Mouse (Mus musculus): ENCODE data around the gene Epha6. TPM values are rescaled to one million over a fixed set of nuclear protein-coding genes. Genes with fewer than 3 reads are reported as not detected.

Gene Epha6
- polyA plus RNA-seq, 1 experiment: not detected

DNA sequence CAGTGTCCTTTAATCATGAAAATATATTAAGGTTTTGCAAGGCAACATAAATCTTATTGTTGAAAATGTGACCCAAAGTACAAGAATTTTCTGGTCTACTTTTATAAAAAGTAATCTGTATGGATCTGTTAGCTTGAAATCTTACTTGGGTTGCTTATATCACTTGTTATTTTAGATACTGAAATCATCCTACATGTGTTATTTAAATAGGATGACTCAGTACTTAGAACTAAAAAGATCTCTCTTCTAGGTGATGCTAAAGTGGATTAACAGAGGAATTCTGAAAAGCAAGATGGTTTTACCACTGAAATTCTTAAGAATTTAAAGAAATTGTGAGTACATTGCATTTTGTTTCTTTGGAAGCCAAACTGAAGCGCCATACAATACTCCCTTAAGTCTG, 561.5 kb downstream of the Epha6 start:
- Histone ChIP-seq H3K4me3 (ENCODE audit: insufficient read depth, low read length) (no peak overlapping the region), H3K4me1 (ENCODE audit: control insufficient read depth, insufficient read depth, low read length) (no peaks in the 10 kb centered on the region), H3K27ac (ENCODE audit: insufficient read depth, low read length) (no peak overlapping the region)
- TF ChIP-seq CTCF (IDR thresholded peaks at IDR 0.05; ENCODE audit: borderline replicate concordance, insufficient read depth, low read length) (no peak), POLR2A (IDR thresholded peaks at IDR 0.05; ENCODE audit: low read depth, low read length) (no peak)

DNA sequence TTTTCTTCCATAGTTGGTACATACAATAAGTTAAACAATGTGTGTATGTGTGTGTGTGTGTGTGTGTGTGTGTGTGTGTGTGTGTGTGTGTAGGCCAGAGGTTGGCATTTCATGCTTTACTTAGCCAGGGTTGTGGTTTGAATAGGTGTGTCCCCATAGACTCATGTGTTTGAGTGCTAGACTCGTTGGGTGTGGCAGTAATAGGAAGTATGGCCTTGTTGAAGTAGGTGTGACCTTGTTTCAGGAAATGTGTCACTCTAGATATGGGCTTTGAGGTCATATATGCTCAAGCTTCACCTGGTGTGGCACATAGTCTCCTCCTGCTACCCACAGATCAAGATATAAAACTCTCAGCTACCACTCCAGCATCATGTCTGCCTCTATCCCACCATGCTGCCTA, 577.0 kb downstream of the Epha6 start:
- Histone ChIP-seq H3K4me3 (ENCODE audit: insufficient read depth, low read length) (no peak overlapping the region), H3K4me1 (ENCODE audit: control insufficient read depth, insufficient read depth, low read length) (no peaks in the 10 kb centered on the region)

DNA sequence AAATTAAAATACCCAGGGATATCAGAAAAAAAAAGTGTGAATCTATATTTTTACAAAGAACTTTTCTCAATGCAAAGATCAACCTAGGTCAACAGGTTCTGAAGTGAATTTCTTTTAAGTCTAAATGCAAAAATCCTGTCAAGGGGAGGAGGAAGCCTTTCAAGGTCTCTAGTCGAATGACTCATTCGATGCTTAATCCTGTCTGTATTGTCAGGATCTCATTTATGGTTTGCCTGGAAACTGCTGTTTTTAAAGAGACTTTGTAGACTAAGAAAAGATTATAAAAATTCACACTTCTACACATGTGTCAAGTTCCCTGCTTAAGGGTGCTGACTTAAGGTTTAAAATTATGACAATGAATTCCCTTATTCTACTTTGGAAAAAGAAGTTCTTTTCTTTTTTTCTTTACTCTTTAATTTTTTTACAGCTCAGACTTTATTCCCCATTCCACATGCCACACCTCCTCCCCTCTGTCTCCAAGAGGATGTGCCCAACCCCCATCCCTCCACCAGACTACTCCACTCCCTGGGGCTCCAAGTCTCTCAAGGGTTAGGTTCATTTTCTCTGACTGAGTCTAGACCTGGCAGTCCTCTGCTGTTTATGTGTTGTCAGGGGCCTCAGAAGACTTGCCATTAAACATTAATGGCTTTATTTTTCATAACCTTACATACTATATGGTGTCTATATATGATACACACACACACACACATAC, 598.3 kb downstream of the Epha6 start:
- H3K27ac ChIP-seq (ENCODE audit: insufficient read depth, low read length): no peak overlapping the region
- no peaks in the 10 kb centered on the region for H3K4me1 ChIP-seq (ENCODE audit: control insufficient read depth, insufficient read depth, low read length)
- TF ChIP-seq CTCF (IDR thresholded peaks at IDR 0.05; ENCODE audit: borderline replicate concordance, insufficient read depth, low read length) (no peak), POLR2A (IDR thresholded peaks at IDR 0.05; ENCODE audit: low read depth, low read length) (no peak)
- no peak overlapping the region for H3K4me3 ChIP-seq (ENCODE audit: insufficient read depth, low read length)

More for the DNA sequence above, 577.0 kb downstream of the Epha6 start:
- H3K27ac ChIP-seq (ENCODE audit: insufficient read depth, low read length): no peak overlapping the region
- TF ChIP-seq CTCF (IDR thresholded peaks at IDR 0.05; ENCODE audit: borderline replicate concordance, insufficient read depth, low read length): no peak
- TF ChIP-seq POLR2A (IDR thresholded peaks at IDR 0.05; ENCODE audit: low read depth, low read length): no peak

DNA sequence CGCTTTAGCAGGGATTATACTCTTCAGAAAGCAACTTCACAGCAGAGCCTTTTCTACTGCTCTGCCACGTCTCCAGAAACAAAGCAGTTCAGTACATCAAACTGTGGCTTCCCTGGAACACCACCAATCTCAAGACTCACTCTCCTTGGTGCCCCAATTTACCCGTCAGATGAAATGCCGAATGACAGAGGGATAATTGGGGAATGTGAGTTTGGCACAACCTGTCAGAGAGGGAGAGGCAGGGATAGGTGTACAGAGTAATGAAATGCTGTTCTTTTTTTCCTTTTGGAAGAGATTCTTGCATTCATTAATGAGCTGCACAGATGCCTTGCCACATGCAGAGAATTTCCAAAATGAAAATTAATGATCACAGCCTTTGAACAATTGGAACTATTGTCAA, 635.5 kb downstream of the Epha6 start:
- Histone ChIP-seq H3K4me1 (ENCODE audit: control insufficient read depth, insufficient read depth, low read length) (no peaks in the 10 kb centered on the region), H3K4me3 (ENCODE audit: insufficient read depth, low read length) (no peak overlapping the region), H3K27ac (ENCODE audit: insufficient read depth, low read length) (no peak overlapping the region)
- no peak for TF ChIP-seq CTCF (IDR thresholded peaks at IDR 0.05; ENCODE audit: borderline replicate concordance, insufficient read depth, low read length)
- no peak for TF ChIP-seq POLR2A (IDR thresholded peaks at IDR 0.05; ENCODE audit: low read depth, low read length)

DNA sequence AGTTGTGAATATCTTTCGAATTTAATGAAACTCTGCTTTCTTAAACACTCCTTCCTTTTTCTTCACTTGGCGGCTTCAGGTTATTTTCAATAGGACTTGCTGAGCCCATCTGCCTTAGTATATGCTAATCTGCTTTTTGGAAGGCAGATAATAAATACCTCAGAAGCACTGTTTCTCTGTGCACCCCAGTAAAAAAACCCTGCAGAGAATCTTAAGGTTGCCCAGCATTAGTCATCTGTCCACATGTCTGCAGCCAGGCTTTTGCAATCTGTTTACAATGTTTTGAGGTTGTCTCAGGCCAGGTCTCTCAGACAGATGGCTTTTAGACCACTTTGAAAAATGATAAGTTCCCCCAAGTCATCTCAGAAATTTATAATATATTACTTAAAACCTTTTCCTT, 649.6 kb downstream of the Epha6 start:
- Histone ChIP-seq H3K4me3 (ENCODE audit: insufficient read depth, low read length) (no peak overlapping the region), H3K4me1 (ENCODE audit: control insufficient read depth, insufficient read depth, low read length) (no peaks in the 10 kb centered on the region), H3K27ac (ENCODE audit: insufficient read depth, low read length) (no peak overlapping the region)
- TF ChIP-seq CTCF (IDR thresholded peaks at IDR 0.05; ENCODE audit: borderline replicate concordance, insufficient read depth, low read length) (no peak), POLR2A (IDR thresholded peaks at IDR 0.05; ENCODE audit: low read depth, low read length) (no peak)

DNA sequence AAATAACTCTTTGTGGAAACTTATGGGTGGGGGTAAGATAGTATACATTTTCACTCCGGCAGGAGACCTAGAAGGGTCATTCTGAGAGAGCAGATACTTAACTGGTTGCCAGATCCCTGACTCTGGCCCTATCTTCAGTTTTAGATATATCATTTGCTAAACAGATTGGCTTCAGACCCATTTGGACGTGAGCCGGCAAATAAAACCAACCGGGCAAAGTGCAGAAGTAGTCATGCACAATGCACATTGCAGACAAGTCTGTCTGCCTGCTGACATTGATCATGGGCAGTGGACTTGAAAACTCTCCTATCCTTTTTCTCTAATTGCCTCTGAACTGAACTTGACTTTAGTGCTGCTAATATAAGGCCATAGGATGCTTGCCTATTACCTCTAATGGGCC, 681.6 kb downstream of the Epha6 start:
- Histone ChIP-seq H3K4me1 (ENCODE audit: control insufficient read depth, insufficient read depth, low read length) (no peaks in the 10 kb centered on the region), H3K4me3 (ENCODE audit: insufficient read depth, low read length) (no peak overlapping the region), H3K27ac (ENCODE audit: insufficient read depth, low read length) (no peak overlapping the region)
- TF ChIP-seq CTCF (IDR thresholded peaks at IDR 0.05; ENCODE audit: borderline replicate concordance, insufficient read depth, low read length) (no peak), POLR2A (IDR thresholded peaks at IDR 0.05; ENCODE audit: low read depth, low read length) (no peak)

DNA sequence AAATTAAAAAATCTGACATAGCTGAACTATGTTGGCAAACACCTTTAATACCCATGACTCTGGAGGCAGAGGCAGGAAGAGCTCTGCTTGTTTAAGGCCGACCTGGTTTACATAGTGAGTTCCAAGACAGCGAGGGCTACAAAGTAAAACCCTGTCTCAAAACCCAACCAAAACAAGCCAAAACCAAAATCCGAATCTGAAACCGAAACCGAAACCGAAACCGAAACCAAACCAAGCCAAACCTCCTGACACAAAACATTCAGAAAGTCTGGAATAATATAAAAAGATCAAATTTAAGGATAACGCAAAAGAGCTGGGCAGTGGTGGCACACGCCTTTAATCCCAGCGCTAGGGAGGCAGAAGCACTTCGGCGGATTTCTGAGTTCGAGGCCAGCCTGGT, 725.3 kb downstream of the Epha6 start:
- no peak for TF ChIP-seq POLR2A (IDR thresholded peaks at IDR 0.05; ENCODE audit: low read depth, low read length)
- TF ChIP-seq CTCF (IDR thresholded peaks at IDR 0.05; ENCODE audit: borderline replicate concordance, insufficient read depth, low read length): no peak
- Histone ChIP-seq H3K4me1 (ENCODE audit: control insufficient read depth, insufficient read depth, low read length) (no peaks in the 10 kb centered on the region), H3K27ac (ENCODE audit: insufficient read depth, low read length) (no peak overlapping the region), H3K4me3 (ENCODE audit: insufficient read depth, low read length) (no peak overlapping the region)

DNA sequence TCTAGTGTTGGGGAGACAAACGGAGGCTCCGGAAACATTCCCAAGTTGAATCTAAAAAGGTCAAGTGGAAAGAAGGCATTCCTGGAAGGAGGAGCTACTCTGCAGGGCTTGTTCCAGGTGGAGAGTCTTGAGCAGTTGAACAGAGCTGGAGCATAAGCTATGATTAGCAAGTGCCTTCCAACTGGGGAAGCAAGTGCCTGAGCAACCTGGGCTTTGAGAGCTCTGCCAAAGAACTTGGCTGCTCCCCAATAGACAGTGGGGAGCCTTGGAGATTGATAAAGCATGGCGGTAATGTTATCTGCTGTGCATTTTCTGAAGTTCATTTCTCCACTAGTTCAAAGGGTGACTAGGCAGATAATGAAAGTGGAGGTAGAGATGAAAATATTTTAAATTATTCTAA, 733.5 kb downstream of the Epha6 start:
- TF ChIP-seq POLR2A (IDR thresholded peaks at IDR 0.05; ENCODE audit: low read depth, low read length) (no peak), CTCF (IDR thresholded peaks at IDR 0.05; ENCODE audit: borderline replicate concordance, insufficient read depth, low read length) (no peak)
- H3K4me1 ChIP-seq (ENCODE audit: control insufficient read depth, insufficient read depth, low read length): no peaks in the 10 kb centered on the region
- H3K27ac ChIP-seq (ENCODE audit: insufficient read depth, low read length): no peak overlapping the region
- H3K4me3 ChIP-seq (ENCODE audit: insufficient read depth, low read length): no peak overlapping the region

DNA sequence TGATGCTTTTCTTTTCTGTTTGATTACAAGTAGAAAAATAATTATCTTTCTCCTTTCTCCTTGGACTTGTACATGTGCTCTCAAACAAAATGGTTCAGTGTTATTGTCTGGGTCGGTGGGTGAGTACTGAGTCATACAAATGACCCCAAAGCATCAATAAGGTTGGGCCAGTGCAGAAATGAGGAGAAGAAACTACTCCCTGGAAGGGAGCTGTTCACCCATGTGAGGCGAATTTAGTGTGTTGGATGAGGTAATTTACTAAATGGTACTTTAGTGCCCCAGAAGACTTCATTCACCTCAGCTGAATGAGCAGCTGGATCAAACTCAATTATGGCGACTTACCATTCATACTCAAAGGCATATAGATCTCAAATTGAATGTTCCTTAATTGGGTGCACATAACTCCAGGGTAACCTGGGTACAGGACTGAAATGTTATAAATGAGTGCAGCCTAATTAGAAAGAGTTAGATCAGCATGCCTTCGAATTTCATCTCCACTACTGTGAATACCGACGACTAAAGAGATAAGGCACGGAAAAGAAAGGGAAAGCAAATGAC, 751.1 kb downstream of the Epha6 start:
- no peak overlapping the region for H3K27ac ChIP-seq (ENCODE audit: insufficient read depth, low read length)
- H3K4me1 ChIP-seq (ENCODE audit: control insufficient read depth, insufficient read depth, low read length): no peaks in the 10 kb centered on the region
- TF ChIP-seq POLR2A (IDR thresholded peaks at IDR 0.05; ENCODE audit: low read depth, low read length) (no peak), CTCF (IDR thresholded peaks at IDR 0.05; ENCODE audit: borderline replicate concordance, insufficient read depth, low read length) (no peak)
- H3K4me3 ChIP-seq (ENCODE audit: insufficient read depth, low read length): no peak overlapping the region

DNA sequence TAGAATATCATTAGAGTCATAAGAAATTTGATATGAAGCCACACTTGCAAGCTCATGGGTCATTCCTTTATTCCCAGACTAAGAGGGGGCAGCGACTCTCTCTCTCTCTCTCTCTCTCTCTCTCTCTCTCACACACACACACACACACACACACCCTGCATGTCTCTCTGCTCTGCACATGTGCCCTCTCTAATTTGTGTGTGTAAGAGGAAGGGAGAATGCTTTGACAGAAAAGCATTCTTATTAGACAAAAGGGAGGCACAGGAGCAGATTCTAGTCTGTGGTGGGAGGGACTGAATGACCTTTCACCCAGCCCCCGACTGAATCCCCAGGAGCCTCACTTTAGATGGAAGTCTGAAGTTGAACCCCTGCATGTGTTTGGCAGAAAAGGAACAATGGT, 752.6 kb downstream of the Epha6 start:
- TF ChIP-seq POLR2A (IDR thresholded peaks at IDR 0.05; ENCODE audit: low read depth, low read length) (no peak), CTCF (IDR thresholded peaks at IDR 0.05; ENCODE audit: borderline replicate concordance, insufficient read depth, low read length) (no peak)
- no peak overlapping the region for H3K4me3 ChIP-seq (ENCODE audit: insufficient read depth, low read length)
- H3K27ac ChIP-seq (ENCODE audit: insufficient read depth, low read length): no peak overlapping the region
- H3K4me1 ChIP-seq (ENCODE audit: control insufficient read depth, insufficient read depth, low read length): no peaks in the 10 kb centered on the region

Data from embryonic fibroblast, embryonic 13.5 days (primary cell).